Mouse (Mus musculus): ENCODE data around the gene Homez.

GRCm38 (mm10) chr14:54892200-54892599 is 21.4 kb upstream of the Homez start, which contains the start of gene Pabpn1:
- TF ChIP-seq CTCF (IDR thresholded peaks at IDR 0.05; ENCODE audit: borderline replicate concordance, insufficient read depth, low read depth, low read length): no peak
- TF ChIP-seq POLR2A (IDR thresholded peaks at IDR 0.05; ENCODE audit: borderline replicate concordance, insufficient read depth, low read length): no peak

All from cerebellum, adult 2 months (tissue).